Mouse (Mus musculus): ENCODE data around the gene Morc2a.

DNA sequence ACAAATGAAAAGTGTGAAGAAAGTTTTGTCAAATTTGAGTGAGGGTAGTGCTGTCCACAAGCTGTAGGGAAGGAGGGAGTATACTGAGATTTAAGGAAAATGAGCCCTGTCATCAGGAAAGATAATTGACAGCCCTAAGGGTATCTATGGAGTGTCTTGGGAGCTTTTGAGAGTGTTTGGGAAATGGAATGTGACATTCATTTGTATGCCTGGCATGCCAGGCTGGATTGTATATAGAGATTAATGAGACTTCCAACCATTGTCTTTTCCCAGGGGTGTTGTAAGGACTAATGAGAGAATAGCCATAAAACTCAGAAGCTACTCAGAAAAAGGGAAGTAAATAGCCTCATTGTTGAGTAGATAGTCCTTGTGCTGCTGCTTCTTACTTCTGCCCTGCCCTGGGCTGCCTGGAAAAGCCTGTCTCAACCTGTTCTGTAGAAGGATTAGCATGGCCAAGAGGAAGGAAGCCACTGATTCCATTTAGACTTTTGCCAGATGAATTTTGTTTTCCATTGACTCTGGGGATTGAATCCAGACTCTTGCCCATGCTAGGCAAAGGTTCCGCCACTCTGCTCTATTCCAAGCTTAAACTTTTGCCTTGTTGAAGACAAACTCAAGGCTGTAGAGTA is 22.1 kb downstream of the Morc2a start:
- TF ChIP-seq POLR2A (IDR thresholded peaks at IDR 0.05; ENCODE audit: insufficient read length, low read depth), result no peak
- no peak for TF ChIP-seq MAX (IDR thresholded peaks at IDR 0.05; ENCODE audit: low read depth)
- no peak for TF ChIP-seq REST (IDR thresholded peaks at IDR 0.05; ENCODE audit: insufficient read depth, insufficient read length)
- no peak for TF ChIP-seq CEBPB (IDR thresholded peaks at IDR 0.05; ENCODE audit: insufficient read depth, poor library complexity, severe bottlenecking)

Measured in myocyte (in vitro differentiated cells).